Mouse (Mus musculus): Measurements from ENCODE around the gene Ankfn1. TPM values are rescaled to one million over a fixed set of nuclear protein-coding genes. Genes with fewer than 3 reads are reported as not detected.

Ankfn1 gene
- polyA plus RNA-seq, 1 experiment from 2014 or later, result not detected

- no peaks in the 10 kb centered on the region for H3K36me3 ChIP-seq
- no peak for ATAC-seq (ENCODE audit: insufficient number of reproducible peaks, low FRiP score)
- 61% methylated on average over 10 of the region's 10 CpGs for WGBS
- no peaks in the 10 kb centered on the region for H3K27me3 ChIP-seq (replicated peaks)
- H3K4me2 ChIP-seq, result no peak overlapping the region
- 0 out of 2 replicates have a peak, but pooled peaks cover 6% of the 10 kb centered on the region for H3K4me1 ChIP-seq (replicated peaks)
- H3K9ac ChIP-seq, result no peak overlapping the region
- H3K4me3 ChIP-seq, result no peak overlapping the region
- no peaks in the 10 kb centered on the region for H3K9me3 ChIP-seq (replicated peaks)
- H3K27ac ChIP-seq (ENCODE audit: poor library complexity, severe bottlenecking), result no peak overlapping the region
Measured at GRCm38 (mm10) chr11:89462216-89462615, 315.2 kb downstream of the Ankfn1 start.

- H3K4me3 ChIP-seq, result no peak overlapping the region
- H3K36me3 ChIP-seq, result no peaks in the 10 kb centered on the region
- 81% methylated on average over 6 of the region's 6 CpGs for WGBS
- no peak for ATAC-seq (ENCODE audit: insufficient number of reproducible peaks, low FRiP score)
- H3K27ac ChIP-seq (ENCODE audit: poor library complexity, severe bottlenecking), result no peak overlapping the region
- H3K9ac ChIP-seq, result no peak overlapping the region
- H3K9me3 ChIP-seq (replicated peaks), result no peaks in the 10 kb centered on the region
- H3K4me2 ChIP-seq, result no peak overlapping the region
- H3K27me3 ChIP-seq (replicated peaks), result no peaks in the 10 kb centered on the region
- H3K4me1 ChIP-seq (replicated peaks), result peaks cover 13% of the 10 kb centered on the region
Measured at GRCm38 (mm10) chr11:89459437-89459836, 318.0 kb downstream of the Ankfn1 start.

- Histone ChIP-seq H3K36me3 (no peaks in the 10 kb centered on the region), H3K4me3 (no peak overlapping the region), H3K27ac (ENCODE audit: poor library complexity, severe bottlenecking) (no peak overlapping the region), H3K9ac (no peak overlapping the region), H3K4me2 (no peak overlapping the region), H3K9me3 (replicated peaks) (no peaks in the 10 kb centered on the region), H3K27me3 (replicated peaks) (no peaks in the 10 kb centered on the region), H3K4me1 (replicated peaks) (peaks cover 7% of the 10 kb centered on the region)
- WGBS, result 22% methylated on average over 5 of the region's 5 CpGs
- no peak for ATAC-seq (ENCODE audit: insufficient number of reproducible peaks, low FRiP score)
Measured at GRCm38 (mm10) chr11:89455647-89456231, 321.7 kb downstream of the Ankfn1 start.

GRCm38 (mm10) chr11:89454702-89455101 is 322.8 kb downstream of the Ankfn1 start:
- Histone ChIP-seq H3K27me3 (replicated peaks) (no peaks in the 10 kb centered on the region), H3K9me3 (replicated peaks) (no peaks in the 10 kb centered on the region), H3K4me3 (no peak overlapping the region), H3K36me3 (no peaks in the 10 kb centered on the region), H3K4me1 (replicated peaks) (peaks cover 7% of the 10 kb centered on the region), H3K4me2 (no peak overlapping the region), H3K9ac (no peak overlapping the region), H3K27ac (ENCODE audit: poor library complexity, severe bottlenecking) (no peak overlapping the region)
- 46% methylated on average over 4 of the region's 4 CpGs for WGBS
- no peak for ATAC-seq (ENCODE audit: insufficient number of reproducible peaks, low FRiP score)

- Histone ChIP-seq H3K4me1 (replicated peaks) (peaks cover 12% of the 10 kb centered on the region), H3K27ac (ENCODE audit: poor library complexity, severe bottlenecking) (no peak overlapping the region), H3K27me3 (replicated peaks) (no peaks in the 10 kb centered on the region), H3K36me3 (no peaks in the 10 kb centered on the region), H3K9ac (no peak overlapping the region), H3K4me2 (no peak overlapping the region), H3K9me3 (replicated peaks) (no peaks in the 10 kb centered on the region), H3K4me3 (no peak overlapping the region)
- no peak for ATAC-seq (ENCODE audit: insufficient number of reproducible peaks, low FRiP score)
- WGBS, result 18% methylated on average over 2 of the region's 2 CpGs
Measured at GRCm38 (mm10) chr11:89452862-89453261, 324.6 kb downstream of the Ankfn1 start.

GRCm38 (mm10) chr11:89450406-89450805 is 327.0 kb downstream of the Ankfn1 start:
- Histone ChIP-seq H3K4me2 (no peak overlapping the region), H3K4me3 (no peak overlapping the region), H3K4me1 (replicated peaks) (peaks cover 5% of the 10 kb centered on the region; the same call in 1 of the 2 replicates), H3K27ac (ENCODE audit: poor library complexity, severe bottlenecking) (no peak overlapping the region), H3K36me3 (no peaks in the 10 kb centered on the region), H3K9me3 (replicated peaks) (no peaks in the 10 kb centered on the region), H3K9ac (no peak overlapping the region), H3K27me3 (replicated peaks) (no peaks in the 10 kb centered on the region)
- 77% methylated on average over 4 of the region's 4 CpGs for WGBS
- no peak for ATAC-seq (ENCODE audit: insufficient number of reproducible peaks, low FRiP score)

- Histone ChIP-seq H3K4me2 (no peak overlapping the region), H3K27me3 (replicated peaks) (no peaks in the 10 kb centered on the region), H3K9ac (no peak overlapping the region), H3K27ac (ENCODE audit: poor library complexity, severe bottlenecking) (no peak overlapping the region), H3K4me3 (no peak overlapping the region), H3K4me1 (replicated peaks) (0 out of 2 replicates have a peak, but pooled peaks cover 5% of the 10 kb centered on the region), H3K36me3 (no peaks in the 10 kb centered on the region), H3K9me3 (replicated peaks) (no peaks in the 10 kb centered on the region)
- 83% methylated on average over 6 of the region's 6 CpGs for WGBS
- no peak for ATAC-seq (ENCODE audit: insufficient number of reproducible peaks, low FRiP score)
Measured at GRCm38 (mm10) chr11:89448986-89449385, 328.5 kb downstream of the Ankfn1 start.

GRCm38 (mm10) chr11:89447477-89447876 is 330.0 kb downstream of the Ankfn1 start:
- Histone ChIP-seq H3K27ac (ENCODE audit: poor library complexity, severe bottlenecking) (no peak overlapping the region), H3K9ac (no peak overlapping the region), H3K9me3 (replicated peaks) (no peaks in the 10 kb centered on the region), H3K4me2 (no peak overlapping the region), H3K27me3 (replicated peaks) (no peaks in the 10 kb centered on the region), H3K4me1 (replicated peaks) (0 out of 2 replicates have a peak, but pooled peaks cover 5% of the 10 kb centered on the region), H3K4me3 (no peak overlapping the region), H3K36me3 (no peaks in the 10 kb centered on the region)
- ATAC-seq (ENCODE audit: insufficient number of reproducible peaks, low FRiP score), result no peak
- 78% methylated on average over 12 of the region's 12 CpGs for WGBS

- no peak overlapping the region for H3K9ac ChIP-seq
- ATAC-seq (ENCODE audit: insufficient number of reproducible peaks, low FRiP score), result no peak
Measured at GRCm38 (mm10) chr11:89440566-89440965, 336.9 kb downstream of the Ankfn1 start.

GRCm38 (mm10) chr11:89424358-89424757 is 353.1 kb downstream of the Ankfn1 start:
- no peak for ATAC-seq (ENCODE audit: insufficient number of reproducible peaks, low FRiP score)
- 48% methylated on average over 3 of the region's 3 CpGs for WGBS
- Histone ChIP-seq H3K4me2 (no peak overlapping the region), H3K27me3 (replicated peaks) (no peaks in the 10 kb centered on the region; the same call in 1 of the 2 replicates), H3K9ac (no peak overlapping the region), H3K36me3 (no peaks in the 10 kb centered on the region), H3K4me3 (no peak overlapping the region), H3K4me1 (replicated peaks) (peaks cover 10% of the 10 kb centered on the region), H3K9me3 (replicated peaks) (no peaks in the 10 kb centered on the region), H3K27ac (ENCODE audit: poor library complexity, severe bottlenecking) (no peak overlapping the region)

More at GRCm38 (mm10) chr11:89440566-89440965, 336.9 kb downstream of the Ankfn1 start:
- Histone ChIP-seq H3K4me3 (no peak overlapping the region), H3K9me3 (replicated peaks) (no peaks in the 10 kb centered on the region), H3K27me3 (replicated peaks) (no peaks in the 10 kb centered on the region), H3K4me2 (no peak overlapping the region), H3K4me1 (replicated peaks) (no peaks in the 10 kb centered on the region), H3K27ac (ENCODE audit: poor library complexity, severe bottlenecking) (no peak overlapping the region), H3K36me3 (no peaks in the 10 kb centered on the region)
- WGBS, result 80% methylated on average over 6 of the region's 6 CpGs

- Histone ChIP-seq H3K4me3 (no peak overlapping the region), H3K27me3 (replicated peaks) (no peaks in the 10 kb centered on the region; the same call in 1 of the 2 replicates), H3K4me1 (replicated peaks) (peaks cover 10% of the 10 kb centered on the region), H3K9ac (no peak overlapping the region), H3K27ac (ENCODE audit: poor library complexity, severe bottlenecking) (no peak overlapping the region), H3K9me3 (replicated peaks) (no peaks in the 10 kb centered on the region), H3K4me2 (no peak overlapping the region), H3K36me3 (no peaks in the 10 kb centered on the region)
- 86% methylated on average over 5 of the region's 5 CpGs for WGBS
- ATAC-seq (ENCODE audit: insufficient number of reproducible peaks, low FRiP score), result no peak
Measured at GRCm38 (mm10) chr11:89422637-89423036, 354.8 kb downstream of the Ankfn1 start.
